Mouse (Mus musculus): ENCODE measurements around the gene Prr27.

Prr27 gene

DNA sequence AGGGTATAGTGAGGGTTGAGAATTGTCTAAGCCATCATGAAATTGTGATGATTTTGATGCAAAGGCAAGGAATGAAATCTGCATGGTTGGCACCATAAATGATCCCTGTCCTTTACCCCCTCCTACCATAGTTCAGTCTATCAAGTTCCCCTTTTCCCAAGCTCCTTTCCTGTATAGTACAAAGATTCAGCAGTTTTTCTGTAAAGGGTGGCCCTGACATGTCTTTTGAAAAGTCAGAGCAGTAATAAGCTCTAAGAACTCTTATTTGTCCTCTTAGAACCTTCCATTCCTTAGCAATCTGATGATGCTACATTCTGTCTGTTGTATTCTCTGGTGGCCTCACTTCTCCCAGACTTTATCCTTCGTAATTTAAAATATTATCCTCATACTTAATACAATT is at the start of gene Prr27:
Gene Prr27, plus strand, starts transcription at position 301 of the 400 bp plus-strand sequence.
- no peak for DNase-seq

DNA sequence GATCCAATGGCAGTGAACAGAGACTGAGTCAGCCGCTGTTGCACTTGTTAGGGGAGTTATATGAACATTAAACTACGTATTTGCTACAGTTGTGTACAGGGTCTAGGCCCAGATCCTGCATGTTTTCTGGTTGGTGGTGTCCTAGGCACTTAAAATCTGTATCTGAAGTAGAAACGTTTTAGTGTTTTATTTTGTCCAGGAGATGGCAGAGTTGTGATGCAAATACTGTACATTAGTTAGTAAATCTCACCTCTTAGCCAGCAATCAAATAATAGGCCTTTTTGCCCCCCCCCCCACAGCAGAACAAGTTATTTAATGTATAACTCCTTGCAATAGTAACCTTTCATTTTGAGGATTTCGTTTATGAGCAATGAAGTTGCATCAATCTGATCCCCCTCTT is 42.8 kb upstream of the Prr27 start:
- no peak for DNase-seq

DNA sequence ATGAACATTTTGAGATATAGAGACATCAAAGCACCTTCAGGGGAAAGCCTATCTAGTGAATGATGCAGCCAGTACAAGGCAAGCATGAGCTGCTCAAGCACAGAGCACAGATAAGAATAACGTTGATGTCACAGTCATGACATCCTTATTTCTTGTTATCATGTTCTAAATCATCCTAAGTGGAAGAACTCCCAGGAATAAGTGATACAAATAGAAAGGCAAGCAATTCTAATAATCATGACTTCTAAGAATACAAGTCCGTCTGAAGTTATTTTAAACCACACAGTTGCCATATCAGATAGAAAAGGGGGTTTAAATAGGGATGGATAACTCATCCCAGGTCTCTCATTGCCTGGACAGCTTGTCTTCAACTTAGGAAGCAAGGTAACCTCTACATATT is 17.7 kb upstream of the Prr27 start, which contains the start of gene Csn1s2b:
Gene Csn1s2b, plus strand, starts transcription at position 301 of the 400 bp plus-strand sequence.
- no peak for DNase-seq

DNA sequence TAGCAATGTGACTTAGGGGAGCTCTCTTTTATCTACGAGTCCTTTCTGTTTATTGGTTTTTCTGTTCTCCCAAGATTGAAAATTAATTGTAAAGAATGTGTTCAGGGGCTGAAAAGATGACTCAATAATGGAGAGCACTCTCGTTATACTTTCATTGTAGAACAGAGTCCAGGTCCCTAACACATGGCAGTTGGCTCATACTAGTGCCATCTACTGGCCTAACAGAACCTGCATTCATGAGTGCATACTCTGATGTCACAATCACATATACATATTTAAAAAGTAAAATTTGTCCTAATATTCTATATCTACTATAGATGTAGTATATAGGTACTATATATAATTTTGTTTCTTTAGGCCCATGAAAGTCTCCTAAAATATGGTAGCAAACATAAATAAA is 16.2 kb upstream of the Prr27 start:
- DNase-seq, result no peak

DNA sequence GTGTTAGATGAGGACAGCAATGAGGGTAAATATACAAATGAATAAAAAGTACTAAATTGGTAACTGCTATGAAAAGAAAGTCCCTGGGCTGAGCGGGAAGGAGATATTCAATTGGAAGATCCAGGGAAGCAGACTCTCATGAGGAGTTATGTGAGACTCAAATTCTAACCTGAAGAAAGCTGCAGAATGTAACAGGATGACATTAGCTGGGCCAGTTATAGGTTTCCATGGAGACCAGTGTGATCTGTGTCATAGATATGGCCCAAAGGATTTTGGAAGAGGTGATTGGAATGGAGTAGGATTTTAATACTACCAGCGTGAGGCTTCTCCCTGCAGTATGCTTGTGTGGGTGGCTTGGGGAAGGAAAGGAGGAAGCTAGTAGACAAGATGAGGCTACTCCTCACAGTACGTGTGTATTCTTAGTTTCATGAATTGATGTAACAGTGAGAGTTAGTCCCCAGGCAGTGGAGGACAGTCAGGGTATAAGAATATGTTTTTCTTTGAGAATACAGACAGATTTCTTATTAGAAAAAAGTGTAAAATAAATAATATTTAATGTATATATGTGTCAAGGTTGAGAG is 29.7 kb downstream of the Prr27 start:
- DNase-seq, result no peak

DNA sequence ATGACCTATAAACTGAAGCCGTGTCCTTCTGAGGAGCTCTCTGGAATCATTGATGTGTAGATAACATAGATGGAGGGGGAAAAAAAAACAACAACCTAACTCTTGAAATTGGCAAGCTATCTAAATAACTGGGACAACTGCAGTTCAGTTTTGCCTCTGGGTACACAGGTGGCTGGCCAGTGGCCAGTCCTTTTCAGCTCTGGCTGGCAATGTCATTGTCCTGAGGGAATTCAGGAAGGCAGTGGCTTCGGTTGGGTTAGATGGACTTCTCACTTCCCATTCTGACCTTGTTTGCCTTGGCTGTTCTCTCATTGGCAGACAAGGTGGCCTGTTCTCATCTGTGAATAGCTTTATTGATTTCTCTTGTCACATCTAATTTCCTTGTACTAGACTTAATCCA is 44.6 kb downstream of the Prr27 start:
- peak; percentile 13 for DNase-seq

DNA sequence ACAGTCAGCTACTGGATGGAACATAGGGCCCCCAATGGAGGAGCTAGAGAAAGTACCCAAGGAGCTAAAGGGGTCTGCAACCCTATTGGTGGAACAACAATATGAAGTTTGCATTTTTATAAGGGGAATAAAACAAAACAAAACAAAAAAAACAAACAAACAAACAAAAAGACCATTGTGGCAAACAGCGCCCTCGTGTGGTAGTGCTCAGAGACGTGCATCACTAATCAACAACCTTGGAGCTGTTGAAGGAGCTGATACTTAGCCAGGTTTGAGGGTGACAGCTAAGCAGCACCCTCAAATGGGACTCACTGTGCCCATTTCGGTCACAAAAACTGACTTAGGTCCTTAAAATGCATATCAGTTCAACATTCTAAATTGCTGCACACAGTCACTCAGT is 45.9 kb downstream of the Prr27 start:
- no peak for DNase-seq

DNA sequence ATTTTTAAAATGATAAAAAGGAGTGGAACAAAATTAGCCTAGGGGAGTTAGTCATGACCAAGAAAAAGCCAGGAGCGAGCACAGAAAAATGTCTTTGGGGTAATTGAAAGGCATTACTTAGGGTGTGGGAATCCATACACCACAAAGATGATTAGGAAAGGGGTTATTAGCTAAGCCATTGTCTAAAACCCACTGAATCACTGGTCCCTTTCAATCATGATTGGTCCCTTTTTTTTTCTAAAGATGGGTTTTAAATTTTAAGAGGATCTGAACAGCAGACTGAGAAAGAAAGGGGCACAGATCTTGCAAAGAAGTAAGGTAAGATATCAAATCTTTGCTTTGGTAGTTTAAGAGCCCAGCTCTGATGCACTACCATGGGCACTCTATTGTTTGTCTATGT is 59.2 kb downstream of the Prr27 start, which contains the start of gene Odam:
Gene Odam, plus strand, starts transcription at position 301 of the 400 bp plus-strand sequence.
- no peak for DNase-seq

All from cerebellum, adult 11 months (tissue).